9 mouse cellular contexts compared by ENCODE assay signal in the genomic region with DNA sequence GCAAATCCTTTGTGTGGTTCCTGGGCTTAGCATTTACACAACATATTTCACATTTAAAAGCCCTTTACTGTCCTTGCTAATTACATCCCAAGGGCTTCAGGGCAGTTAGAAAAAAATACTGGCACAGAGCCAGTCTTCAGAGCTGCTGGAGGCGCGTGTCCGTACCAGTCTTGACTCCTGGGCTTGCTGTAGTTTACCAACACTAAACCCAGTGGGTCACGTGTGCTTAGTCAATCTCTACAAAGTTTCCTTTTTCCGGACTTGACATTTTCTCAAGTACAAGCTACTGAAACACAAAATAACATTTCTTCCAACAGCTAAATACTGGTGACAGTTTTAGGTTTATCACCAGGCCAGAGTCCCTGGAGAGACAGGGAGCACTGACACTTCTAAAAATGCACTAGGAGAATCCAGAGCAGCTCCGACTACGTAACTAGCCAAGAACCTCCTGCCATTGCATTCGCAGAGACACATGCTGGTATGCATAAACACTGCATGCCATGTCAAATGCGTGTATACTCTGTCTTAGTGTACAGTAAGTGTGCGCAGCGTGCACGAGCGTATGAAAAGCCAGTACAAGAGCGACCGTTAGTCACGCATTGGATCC. TPM values are rescaled to one million over a fixed set of nuclear protein-coding genes. Genes with fewer than 3 reads are reported as not detected.
DNase-seq lines count a peak whose midpoint lies in the region; ATAC-seq and TF ChIP-seq lines count a peak whose summit lies in the region.
"Had no signal": no experiment of that assay in that cellular context is flagged by ENCODE, and none has a peak within 500 bp of the region (broad histone marks: within the 10 kb centered on the region; RNA-seq: fewer than 3 reads in every experiment).

No protein-coding gene starts in this region.

- no peaks in the 10 kb centered on the region for H3K36me3 ChIP-seq in forebrain, embryonic 11.5 days (ENCODE audit: control insufficient read depth, insufficient read depth, low read length)
- no peaks in the 10 kb centered on the region for H3K36me3 ChIP-seq in forebrain, embryonic 10.5 days (replicated peaks)
- H3K36me3 ChIP-seq in forebrain, embryonic 14.5 days (ENCODE audit: control insufficient read depth, insufficient read depth, low read length), result no peaks in the 10 kb centered on the region
- H3K36me3 ChIP-seq in hindbrain, postnatal 0 days (ENCODE audit: insufficient read depth, low read length), result no peaks in the 10 kb centered on the region

- H3K4me3 ChIP-seq in forebrain, embryonic 11.5 days (ENCODE audit: low read depth, low read length), result no peak overlapping the region
- no peak overlapping the region for H3K4me3 ChIP-seq in forebrain, embryonic 10.5 days
- no peak overlapping the region for H3K4me3 ChIP-seq in forebrain, embryonic 14.5 days (ENCODE audit: low read depth, low read length)
- H3K4me3 ChIP-seq in hindbrain, postnatal 0 days (ENCODE audit: low read length), result no peak overlapping the region
- H3K4me3 ChIP-seq: myocyte had no signal

- H3K4me1 ChIP-seq in forebrain, embryonic 11.5 days (replicated peaks; ENCODE audit: control insufficient read depth, insufficient read depth, low read length), result no peaks in the 10 kb centered on the region; the same call in 1 of the 2 replicates
- H3K4me1 ChIP-seq in forebrain, embryonic 10.5 days, result peaks cover 13% of the 10 kb centered on the region; the same call in 1 of the 2 replicates
- peaks cover 9% of the 10 kb centered on the region; the same call in 1 of the 2 replicates for H3K4me1 ChIP-seq in forebrain, embryonic 14.5 days (ENCODE audit: control insufficient read depth, insufficient read depth, low read length)
- no peaks in the 10 kb centered on the region; the same call in 1 of the 2 replicates for H3K4me1 ChIP-seq in hindbrain, postnatal 0 days (ENCODE audit: insufficient read depth, low read length)

- no peak for DNase-seq in forebrain, embryonic 11.5 days (ENCODE audit: low spot score)
- DNase-seq in forebrain, embryonic 10.5 days (ENCODE audit: extremely low spot score, low spot score), result no peak
- peak; percentile 62 for DNase-seq in forebrain, embryonic 14.5 days (ENCODE audit: low spot score)
- DNase-seq in hindbrain, postnatal 0 days (ENCODE audit: low spot score), result peak; percentile 63
- peak; percentile 52 to 62 for DNase-seq in lung, postnatal 4 days
- no peak for DNase-seq in layer of hippocampus, postnatal 25 days (ENCODE audit: extremely low spot score in 1 of 2, low spot score in 1 of 2)
- no peak for DNase-seq in cerebellum, adult 9-11 months

- no peak for TF ChIP-seq CTCF in hindbrain, postnatal 0 days (IDR thresholded peaks at IDR 0.05; ENCODE audit: low read depth)

- H3K27me3 ChIP-seq in forebrain, embryonic 11.5 days (ENCODE audit: control insufficient read depth, insufficient read depth, low read length), result no peaks in the 10 kb centered on the region
- no peaks in the 10 kb centered on the region for H3K27me3 ChIP-seq in forebrain, embryonic 10.5 days (ENCODE audit: poor library complexity, severe bottlenecking)
- H3K27me3 ChIP-seq in forebrain, embryonic 14.5 days (replicated peaks; ENCODE audit: control insufficient read depth, insufficient read depth, low read length), result no peaks in the 10 kb centered on the region
- no peaks in the 10 kb centered on the region for H3K27me3 ChIP-seq in hindbrain, postnatal 0 days (ENCODE audit: insufficient read depth, low read length)

- H3K9me3 ChIP-seq in forebrain, embryonic 11.5 days (ENCODE audit: control insufficient read depth, low read length), result no peaks in the 10 kb centered on the region
- H3K9me3 ChIP-seq in forebrain, embryonic 10.5 days, result no peaks in the 10 kb centered on the region
- H3K9me3 ChIP-seq in forebrain, embryonic 14.5 days (replicated peaks; ENCODE audit: control insufficient read depth, low read length), result no peaks in the 10 kb centered on the region
- no peaks in the 10 kb centered on the region for H3K9me3 ChIP-seq in hindbrain, postnatal 0 days (ENCODE audit: low read length)

- ATAC-seq in forebrain, embryonic 11.5 days (replicated peaks; ENCODE audit: low FRiP score), result peak; percentile 71
- ATAC-seq in forebrain, embryonic 14.5 days, result peak; percentile 67
- peak; percentile 48; the same call in 1 of the 2 replicates for ATAC-seq in hindbrain, postnatal 0 days
- no peak for ATAC-seq in erythroblast, adult 5-6 weeks (replicated peaks; ENCODE audit: low FRiP score, poor library complexity, severe bottlenecking)

- no peak overlapping the region for H3K4me2 ChIP-seq in forebrain, embryonic 11.5 days (ENCODE audit: low read depth, low read length, severe bottlenecking)
- no peak overlapping the region for H3K4me2 ChIP-seq in forebrain, embryonic 14.5 days (ENCODE audit: low read length)
- no peak overlapping the region for H3K4me2 ChIP-seq in hindbrain, postnatal 0 days (ENCODE audit: low read depth, low read length)

- 81% methylated on average over 16 of the region's 16 CpGs for WGBS in forebrain, embryonic 11.5 days
- WGBS in forebrain, embryonic 10.5 days, result 93% methylated on average over 16 of the region's 16 CpGs
- WGBS in forebrain, embryonic 14.5 days, result 45% methylated on average over 16 of the region's 16 CpGs
- 49% methylated on average over 16 of the region's 16 CpGs for WGBS in hindbrain, postnatal 0 days

- no peak overlapping the region for H3K27ac ChIP-seq in forebrain, embryonic 11.5 days (ENCODE audit: low read depth, low read length)
- no peak overlapping the region for H3K27ac ChIP-seq in forebrain, embryonic 10.5 days
- H3K27ac ChIP-seq in forebrain, embryonic 14.5 days (ENCODE audit: low read depth, low read length), result no peak overlapping the region
- H3K27ac ChIP-seq in hindbrain, postnatal 0 days, result no peak overlapping the region

- H3K9ac ChIP-seq in forebrain, embryonic 11.5 days (ENCODE audit: low read length), result no peak overlapping the region
- H3K9ac ChIP-seq in forebrain, embryonic 14.5 days (ENCODE audit: low read length), result no peak overlapping the region
- H3K9ac ChIP-seq in hindbrain, postnatal 0 days (replicated peaks; ENCODE audit: low read length), result no peak overlapping the region

RNA-seq across cellular contexts. Expression of a gene that starts 8.4 kb away (rescaled TPM):
- polyA plus RNA-seq in forebrain, embryonic 11.5 days (2014; fragmentation: Nextera tagmentation; extraction: Ambion mirVana), result 49.1 and 52.6 TPM in 2 replicates
- polyA plus RNA-seq in forebrain, embryonic 10.5 days (2016; fragmentation: Nextera tagmentation; extraction: Ambion mirVana), result 55.9 and 61.1 TPM in 2 replicates
- polyA plus RNA-seq in forebrain, embryonic 14.5 days (2014; fragmentation: Nextera tagmentation; extraction: Ambion mirVana), result 29.6 and 36.3 TPM in 2 replicates
- 9.1 and 11.4 TPM in 2 replicates for total RNA-seq in hindbrain, postnatal 0 days (2014; rRNA removed)
- polyA plus RNA-seq in hindbrain, postnatal 0 days (2015; fragmentation: Nextera tagmentation; extraction: Ambion mirVana), result 42.3 and 43.9 TPM in 2 replicates
- 10 to 100 TPM; 29.3 to 35.5 TPM for total RNA-seq in layer of hippocampus, postnatal 25 days (2021)
- total RNA-seq in erythroblast, adult 5-6 weeks (2015; ENCODE audit: low replicate concordance), result 4.0 and 5.2 TPM in 2 replicates
- total RNA-seq in erythroblast, adult 5-6 weeks (2017; ENCODE audit: low replicate concordance), result 2.6 and 4.4 TPM in 2 replicates

Comparison
In these comparisons a context has a peak if more than half of its experiments do, and no peak if none do; other contexts are left out.
1. DNase-seq: peak in forebrain, embryonic 14.5 days (single experiment), hindbrain, postnatal 0 days (single experiment) and lung, postnatal 4 days (2 of 2); none in forebrain, embryonic 11.5 days (single experiment), forebrain, embryonic 10.5 days (single experiment), layer of hippocampus, postnatal 25 days (0 of 2) and cerebellum, adult 9-11 months (single experiment).